Mouse (Mus musculus) small intestine, adult 2 months (tissue): ENCODE data around the gene Agbl2.

Source experiments
- CTCF ChIP-seq: fragments of 200-500 bp; IDR thresholded peaks from 2 replicates; pipeline ENCODE4 v1.5.1; 2012; ENCODE audit warnings: low read depth, mild to moderate bottlenecking, control low read depth, inconsistent platforms, low read length, moderate library complexity, mixed read lengths; ENCODE audit not compliant: insufficient replicate concordance, insufficient read length; ENCODE audit errors: extremely low read depth
- POLR2A ChIP-seq: fragments of 200-500 bp; IDR thresholded peaks from 2 replicates; pipeline ENCODE4 v1.6.1; 2012; ENCODE audit warnings: low read depth, mild to moderate bottlenecking, control low read depth, inconsistent platforms, low read length, moderate library complexity

DNA sequence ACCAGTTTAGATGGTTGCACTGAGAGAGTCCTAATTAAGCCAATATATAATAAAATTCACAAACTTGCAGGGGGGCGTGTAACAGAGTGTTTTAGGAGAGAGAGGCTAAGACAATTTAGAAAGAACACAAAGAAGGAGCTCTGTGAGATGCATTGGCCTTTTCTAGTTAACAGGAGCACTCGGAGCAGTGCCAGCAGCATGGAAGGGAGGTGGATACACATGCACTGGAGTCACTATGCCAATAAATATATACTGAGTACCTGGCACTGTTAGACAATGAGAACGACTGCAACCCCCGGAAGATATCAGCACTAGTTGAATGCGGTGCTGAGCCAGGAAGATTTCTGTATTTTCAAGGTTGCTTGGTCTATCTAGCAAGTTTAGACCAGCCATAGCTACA is 61.7 kb downstream of the Agbl2 start:
- TF ChIP-seq CTCF, result no peak
- no peak for TF ChIP-seq POLR2A
